Mouse (Mus musculus): Measurements from ENCODE around the gene Ckb. TPM values are rescaled to one million over a fixed set of nuclear protein-coding genes. Genes with fewer than 3 reads are reported as not detected.

The Ckb gene
- polyA plus RNA-seq, 1 experiment: 13.2 TPM

- no peak for TF ChIP-seq CTCF (IDR thresholded peaks at IDR 0.05; ENCODE audit: control insufficient read depth, insufficient read depth, insufficient replicate concordance, low read depth, low read length)
- TF ChIP-seq POLR2A (IDR thresholded peaks at IDR 0.05; ENCODE audit: control insufficient read depth, low read depth, low read length): no peak
- no peak overlapping the region for H3K27ac ChIP-seq (ENCODE audit: control insufficient read depth, insufficient read depth, low read depth, low read length)
- H3K27me3 ChIP-seq (ENCODE audit: control insufficient read depth, insufficient read depth, low read length): no peaks in the 10 kb centered on the region; the same call in 1 of the 2 replicates
Observed at GRCm38 (mm10) chr12:111675797-111676580, 3.9 kb upstream of the Ckb start.

GRCm38 (mm10) chr12:111674850-111675486, 2.8 kb upstream of the Ckb start:
- Histone ChIP-seq H3K36me3 (ENCODE audit: control insufficient read depth, insufficient read depth, low read length) (no peaks in the 10 kb centered on the region), H3K27ac (ENCODE audit: control insufficient read depth, insufficient read depth, low read depth, low read length) (no peak overlapping the region), H3K27me3 (ENCODE audit: control insufficient read depth, insufficient read depth, low read length) (no peaks in the 10 kb centered on the region; the same call in 1 of the 2 replicates), H3K4me3 (ENCODE audit: control insufficient read depth, low read depth, low read length) (no peak overlapping the region), H3K4me1 (ENCODE audit: control insufficient read depth, insufficient read depth, low read length) (peaks cover 31% of the 10 kb centered on the region)
- TF ChIP-seq CTCF (IDR thresholded peaks at IDR 0.05; ENCODE audit: control insufficient read depth, insufficient read depth, insufficient replicate concordance, low read depth, low read length) (no peak), POLR2A (IDR thresholded peaks at IDR 0.05; ENCODE audit: control insufficient read depth, low read depth, low read length) (no peak)

More at GRCm38 (mm10) chr12:111675797-111676580, 3.9 kb upstream of the Ckb start:
- H3K36me3 ChIP-seq (ENCODE audit: control insufficient read depth, insufficient read depth, low read length): no peaks in the 10 kb centered on the region
- H3K4me1 ChIP-seq (ENCODE audit: control insufficient read depth, insufficient read depth, low read length): peaks cover 31% of the 10 kb centered on the region
- no peak overlapping the region for H3K4me3 ChIP-seq (ENCODE audit: control insufficient read depth, low read depth, low read length)

- Histone ChIP-seq H3K36me3 (ENCODE audit: control insufficient read depth, insufficient read depth, low read length) (no peaks in the 10 kb centered on the region), H3K27ac (ENCODE audit: control insufficient read depth, insufficient read depth, low read depth, low read length) (no peak overlapping the region), H3K27me3 (ENCODE audit: control insufficient read depth, insufficient read depth, low read length) (no peaks in the 10 kb centered on the region; the same call in 1 of the 2 replicates), H3K4me3 (ENCODE audit: control insufficient read depth, low read depth, low read length) (peak overlapping the region; percentile 78), H3K4me1 (ENCODE audit: control insufficient read depth, insufficient read depth, low read length) (peaks cover 22% of the 10 kb centered on the region)
- no peak for TF ChIP-seq POLR2A (IDR thresholded peaks at IDR 0.05; ENCODE audit: control insufficient read depth, low read depth, low read length)
- no peak for TF ChIP-seq CTCF (IDR thresholded peaks at IDR 0.05; ENCODE audit: control insufficient read depth, insufficient read depth, insufficient replicate concordance, low read depth, low read length)
Observed at GRCm38 (mm10) chr12:111672581-111672980, 443 bp upstream of the Ckb start.

GRCm38 (mm10) chr12:111671431-111671902, 671 bp downstream of the Ckb start:
- TF ChIP-seq POLR2A (IDR thresholded peaks at IDR 0.05; ENCODE audit: control insufficient read depth, low read depth, low read length) (no peak), CTCF (IDR thresholded peaks at IDR 0.05; ENCODE audit: control insufficient read depth, insufficient read depth, insufficient replicate concordance, low read depth, low read length) (no peak)
- peaks cover 16% of the 10 kb centered on the region for H3K4me1 ChIP-seq (ENCODE audit: control insufficient read depth, insufficient read depth, low read length)

DNA sequence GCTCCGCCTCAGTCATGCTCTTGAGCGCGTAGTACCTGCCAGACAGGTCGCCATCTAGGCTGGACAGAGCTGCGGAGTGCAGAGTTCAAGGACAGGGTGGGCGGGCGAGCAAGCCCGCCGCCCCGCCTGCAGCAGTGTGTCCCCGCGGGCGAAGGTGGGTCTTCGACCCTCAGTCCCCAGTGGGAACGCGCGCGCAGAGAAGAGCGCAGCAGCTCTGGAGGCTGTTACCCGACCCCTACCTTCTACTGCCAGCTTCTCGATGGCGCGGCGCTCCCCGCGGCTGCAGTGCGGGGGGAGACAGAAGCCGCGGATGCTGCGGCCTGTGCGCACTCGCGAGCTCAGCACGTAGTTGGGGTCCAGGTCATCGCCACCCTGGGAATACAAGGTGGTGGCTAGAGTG, 1.2 kb downstream of the Ckb start:
- H3K27me3 ChIP-seq (ENCODE audit: control insufficient read depth, insufficient read depth, low read length): no peaks in the 10 kb centered on the region; the same call in 1 of the 2 replicates
- H3K36me3 ChIP-seq (ENCODE audit: control insufficient read depth, insufficient read depth, low read length): no peaks in the 10 kb centered on the region
- peaks cover 16% of the 10 kb centered on the region for H3K4me1 ChIP-seq (ENCODE audit: control insufficient read depth, insufficient read depth, low read length)
- peak overlapping the region; percentile 78 for H3K4me3 ChIP-seq (ENCODE audit: control insufficient read depth, low read depth, low read length)
- H3K27ac ChIP-seq (ENCODE audit: control insufficient read depth, insufficient read depth, low read depth, low read length): no peak overlapping the region
- TF ChIP-seq CTCF (IDR thresholded peaks at IDR 0.05; ENCODE audit: control insufficient read depth, insufficient read depth, insufficient replicate concordance, low read depth, low read length) (no peak), POLR2A (IDR thresholded peaks at IDR 0.05; ENCODE audit: control insufficient read depth, low read depth, low read length) (no peak)

More at GRCm38 (mm10) chr12:111671431-111671902, 671 bp downstream of the Ckb start:
- H3K27me3 ChIP-seq (ENCODE audit: control insufficient read depth, insufficient read depth, low read length): no peaks in the 10 kb centered on the region; the same call in 1 of the 2 replicates
- no peaks in the 10 kb centered on the region for H3K36me3 ChIP-seq (ENCODE audit: control insufficient read depth, insufficient read depth, low read length)
- no peak overlapping the region for H3K27ac ChIP-seq (ENCODE audit: control insufficient read depth, insufficient read depth, low read depth, low read length)
- H3K4me3 ChIP-seq (ENCODE audit: control insufficient read depth, low read depth, low read length): peak overlapping the region; percentile 78

GRCm38 (mm10) chr12:111670371-111670971, 1.7 kb downstream of the Ckb start:
- H3K4me3 ChIP-seq (ENCODE audit: control insufficient read depth, low read depth, low read length): no peak overlapping the region
- H3K4me1 ChIP-seq (ENCODE audit: control insufficient read depth, insufficient read depth, low read length): peaks cover 16% of the 10 kb centered on the region
- no peaks in the 10 kb centered on the region for H3K36me3 ChIP-seq (ENCODE audit: control insufficient read depth, insufficient read depth, low read length)
- no peak for TF ChIP-seq CTCF (IDR thresholded peaks at IDR 0.05; ENCODE audit: control insufficient read depth, insufficient read depth, insufficient replicate concordance, low read depth, low read length)
- TF ChIP-seq POLR2A (IDR thresholded peaks at IDR 0.05; ENCODE audit: control insufficient read depth, low read depth, low read length): no peak
- no peak overlapping the region for H3K27ac ChIP-seq (ENCODE audit: control insufficient read depth, insufficient read depth, low read depth, low read length)
- no peaks in the 10 kb centered on the region; the same call in 1 of the 2 replicates for H3K27me3 ChIP-seq (ENCODE audit: control insufficient read depth, insufficient read depth, low read length)

GRCm38 (mm10) chr12:111669961-111670360, 2.2 kb downstream of the Ckb start:
- no peak overlapping the region for H3K4me3 ChIP-seq (ENCODE audit: control insufficient read depth, low read depth, low read length)
- H3K27ac ChIP-seq (ENCODE audit: control insufficient read depth, insufficient read depth, low read depth, low read length): no peak overlapping the region
- TF ChIP-seq POLR2A (IDR thresholded peaks at IDR 0.05; ENCODE audit: control insufficient read depth, low read depth, low read length) (no peak), CTCF (IDR thresholded peaks at IDR 0.05; ENCODE audit: control insufficient read depth, insufficient read depth, insufficient replicate concordance, low read depth, low read length) (no peak)
- H3K36me3 ChIP-seq (ENCODE audit: control insufficient read depth, insufficient read depth, low read length): no peaks in the 10 kb centered on the region
- no peaks in the 10 kb centered on the region; the same call in 1 of the 2 replicates for H3K27me3 ChIP-seq (ENCODE audit: control insufficient read depth, insufficient read depth, low read length)
- peaks cover 16% of the 10 kb centered on the region for H3K4me1 ChIP-seq (ENCODE audit: control insufficient read depth, insufficient read depth, low read length)

Measured in testis, adult 2 months (tissue).